Mouse (Mus musculus) G1E (cell line): ENCODE results near the gene Gabpb1. TPM values are rescaled to one million over a fixed set of nuclear protein-coding genes. Genes with fewer than 3 reads are reported as not detected.

ENCODE experiments used
- ATAC-seq: 2 replicates; pipeline ENCODE4 v1.8.0; 2016; ENCODE audit warnings: mild to moderate bottlenecking; ENCODE audit not compliant: insufficient number of reproducible peaks, poor library complexity, low FRiP score, severe bottlenecking; ENCODE audit errors: extremely low read depth
- DNase-seq: peaks from one replicate; pipeline ENCODE4 v3.0.0; 2012; ENCODE audit warnings: low spot score
- H3K27me3 ChIP-seq: 2 replicates; pipeline ENCODE4 v1.6.1; 2012; ENCODE audit warnings: mild to moderate bottlenecking, low read length, inconsistent platforms; ENCODE audit not compliant: insufficient read depth
- H3K36me3 ChIP-seq: replicated peaks from 2 replicates; pipeline ENCODE3; 2012; ENCODE audit warnings: mild to moderate bottlenecking, inconsistent platforms
- H3K4me1 ChIP-seq: 2 replicates; pipeline ENCODE4 v1.6.1; 2012; ENCODE audit warnings: low read depth, low read length, inconsistent platforms, mixed read lengths; ENCODE audit not compliant: insufficient read depth
- H3K4me3 ChIP-seq: 2 replicates; pipeline ENCODE4 v1.5.1; 2012; ENCODE audit warnings: low read depth, mild to moderate bottlenecking, inconsistent platforms, low read length, moderate library complexity, mixed read lengths
- H3K9me3 ChIP-seq: replicated peaks from 2 replicates; pipeline ENCODE4 v1.6.1; 2012; ENCODE audit warnings: inconsistent platforms
- CTCF ChIP-seq: IDR thresholded peaks from 2 replicates; pipeline ENCODE4 v1.5.1; 2012; ENCODE audit warnings: low read depth, low read length, inconsistent platforms, mixed read lengths
- GATA1 ChIP-seq: IDR thresholded peaks from 2 replicates; pipeline ENCODE4 v1.6.1; 2012; ENCODE audit warnings: borderline replicate concordance, low read length, inconsistent platforms, mixed read lengths
- GATA2 ChIP-seq: IDR thresholded peaks from 2 replicates; pipeline ENCODE4 v1.6.1; 2012; ENCODE audit warnings: low read depth, low read length, inconsistent platforms, borderline replicate concordance
- POLR2AphosphoS5 ChIP-seq: IDR thresholded peaks from 2 replicates; pipeline ENCODE4 v1.6.1; 2012; ENCODE audit warnings: low read depth, low read length, inconsistent platforms; ENCODE audit not compliant: insufficient replicate concordance
- TAL1 ChIP-seq: conservative IDR thresholded peaks from 2 replicates; pipeline ENCODE4 v1.6.1; 2012; ENCODE audit warnings: low read depth, low read length, inconsistent platforms, mixed read lengths
- polyA plus RNA-seq: library from polyadenylated mRNA; stranded (reverse); fragments of >175 nt; gene quantifications from 2 replicates; pipeline ENCODE4 v1.2.3, GENCODE M21; 2012
- total RNA-seq, 2 experiments: library from RNA; stranded (forward) in 1 of 2; stranded (reverse) in 1 of 2; fragments of 200-1000 nt in 1 of 2; fragments of >200 nt in 1 of 2; fragmentation: Nextera tagmentation in 1 of 2; gene quantifications; 2 replicates each; pipeline ENCODE4 v1.2.3; 2014 to 2017

The Gabpb1 gene
- total and polyA plus RNA-seq, 3 experiments, result 3.9 to 71.9 (median 26.2) TPM

GRCm38 (mm10) chr2:126674441-126675168, 1.5 kb downstream of the Gabpb1 start:
- TF ChIP-seq POLR2AphosphoS5 (no peak), GATA1 (no peak), TAL1 (no peak), GATA2 (no peak), CTCF (no peak)
- H3K36me3 ChIP-seq, result peaks cover 25% of the 10 kb centered on the region
- H3K27me3 ChIP-seq, result no peaks in the 10 kb centered on the region
- ATAC-seq (no peak), DNase-seq (peak; percentile 6)
- peak overlapping the region; percentile 89 for H3K4me3 ChIP-seq
- no peaks in the 10 kb centered on the region for H3K9me3 ChIP-seq
- peaks cover 29% of the 10 kb centered on the region for H3K4me1 ChIP-seq

- Histone ChIP-seq H3K4me1 (peaks cover 30% of the 10 kb centered on the region), H3K27me3 (no peaks in the 10 kb centered on the region), H3K9me3 (no peaks in the 10 kb centered on the region), H3K36me3 (peaks cover 27% of the 10 kb centered on the region), H3K4me3 (peak overlapping the region; percentile 89)
- no peak for DNase-seq
- peak; percentile 30 for ATAC-seq
- TF ChIP-seq GATA1, result no peak
- no peak for TF ChIP-seq TAL1
- TF ChIP-seq GATA2, result no peak
- TF ChIP-seq CTCF, result no peak
- no peak for TF ChIP-seq POLR2AphosphoS5
These were observed 2.6 kb downstream of the Gabpb1 start for GRCm38 (mm10) chr2:126673317-126674242.

GRCm38 (mm10) chr2:126668621-126669252, 7.4 kb downstream of the Gabpb1 start:
- ATAC-seq (no peak), DNase-seq (no peak)
- Histone ChIP-seq H3K27me3 (no peaks in the 10 kb centered on the region), H3K9me3 (no peaks in the 10 kb centered on the region), H3K4me3 (no peak overlapping the region), H3K36me3 (peaks cover 35% of the 10 kb centered on the region), H3K4me1 (peaks cover 17% of the 10 kb centered on the region)
- TF ChIP-seq CTCF (no peak), TAL1 (no peak), POLR2AphosphoS5 (no peak), GATA1 (no peak), GATA2 (no peak)

- H3K9me3 ChIP-seq, result no peaks in the 10 kb centered on the region
- TF ChIP-seq GATA1, result no peak
- no peak for TF ChIP-seq CTCF
- no peak for TF ChIP-seq TAL1
- TF ChIP-seq POLR2AphosphoS5, result no peak
- TF ChIP-seq GATA2, result no peak
- DNase-seq, result no peak
- peaks cover 5% of the 10 kb centered on the region for H3K4me1 ChIP-seq
- H3K36me3 ChIP-seq, result peaks cover 32% of the 10 kb centered on the region
- no peak overlapping the region for H3K4me3 ChIP-seq
- ATAC-seq, result no peak
- no peaks in the 10 kb centered on the region for H3K27me3 ChIP-seq
These were observed 10.2 kb downstream of the Gabpb1 start for GRCm38 (mm10) chr2:126665984-126666383.

GRCm38 (mm10) chr2:126663481-126663880, 12.7 kb downstream of the Gabpb1 start:
- ATAC-seq (peak; percentile 28; the same call in 1 of the 2 replicates), DNase-seq (no peak)
- no peaks in the 10 kb centered on the region for H3K27me3 ChIP-seq
- peaks cover 25% of the 10 kb centered on the region for H3K36me3 ChIP-seq
- no peak for TF ChIP-seq POLR2AphosphoS5
- TF ChIP-seq CTCF, result no peak
- no peaks in the 10 kb centered on the region for H3K9me3 ChIP-seq
- H3K4me1 ChIP-seq, result peaks cover 3% of the 10 kb centered on the region
- H3K4me3 ChIP-seq, result no peak overlapping the region

- Histone ChIP-seq H3K27me3 (no peaks in the 10 kb centered on the region), H3K9me3 (no peaks in the 10 kb centered on the region), H3K4me1 (no peaks in the 10 kb centered on the region), H3K4me3 (no peak overlapping the region), H3K36me3 (peaks cover 66% of the 10 kb centered on the region)
- TF ChIP-seq GATA2 (no peak), POLR2AphosphoS5 (no peak), CTCF (no peak), GATA1 (no peak), TAL1 (no peak)
- DNase-seq, result no peak
- ATAC-seq, result no peak
These were observed 23.2 kb downstream of the Gabpb1 start for GRCm38 (mm10) chr2:126652929-126653328.
